Mouse (Mus musculus) fat pad, adult 2 months (tissue): ENCODE results near the gene Gpsm3.

Source experiments
- DNase-seq: peaks from one replicate; pipeline ENCODE4 v3.0.0-alpha.2; 2011; ENCODE audit warnings: low read depth, low spot score; ENCODE audit errors: extremely low read depth

The Gpsm3 gene

DNA sequence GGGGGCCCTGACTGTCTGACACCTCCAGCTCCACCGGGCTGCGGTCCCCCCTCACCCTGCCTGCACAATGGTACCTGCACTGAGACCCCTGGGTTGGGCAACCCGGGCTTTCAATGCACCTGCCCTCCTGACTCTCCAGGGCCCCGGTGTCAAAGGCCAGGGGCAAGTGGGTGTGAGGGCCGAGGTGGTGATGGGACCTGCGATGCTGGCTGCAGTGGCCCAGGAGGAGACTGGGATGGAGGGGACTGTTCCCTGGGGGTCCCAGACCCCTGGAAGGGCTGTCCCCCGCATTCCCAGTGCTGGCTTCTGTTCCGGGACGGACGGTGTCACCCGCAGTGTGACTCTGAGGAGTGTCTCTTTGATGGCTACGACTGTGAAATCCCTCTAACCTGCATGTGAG is 7.1 kb upstream of the Gpsm3 start:
- DNase-seq = no peak

DNA sequence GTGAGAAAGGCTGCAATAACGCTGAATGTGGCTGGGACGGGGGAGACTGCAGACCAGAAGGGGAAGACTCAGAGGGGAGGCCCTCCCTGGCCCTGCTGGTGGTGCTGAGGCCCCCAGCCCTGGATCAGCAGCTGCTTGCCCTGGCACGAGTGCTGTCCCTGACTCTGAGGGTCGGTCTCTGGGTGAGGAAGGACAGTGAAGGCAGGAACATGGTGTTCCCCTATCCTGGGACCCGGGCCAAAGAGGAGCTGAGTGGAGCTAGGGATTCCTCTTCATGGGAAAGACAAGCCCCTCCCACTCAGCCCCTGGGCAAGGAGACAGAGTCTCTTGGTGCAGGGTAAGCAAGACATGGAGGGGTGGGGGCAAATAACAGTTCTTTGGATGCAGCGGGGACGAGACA is 6.2 kb upstream of the Gpsm3 start:
- no peak for DNase-seq

- DNase-seq = no peak
Measured at GRCm38 (mm10) chr17:34583819-34584218, 5.8 kb upstream of the Gpsm3 start.

- DNase-seq = no peak
Measured at GRCm38 (mm10) chr17:34585121-34585520, 4.5 kb upstream of the Gpsm3 start.

- DNase-seq = no peak
Measured at GRCm38 (mm10) chr17:34585877-34586771, 3.5 kb upstream of the Gpsm3 start.

DNA sequence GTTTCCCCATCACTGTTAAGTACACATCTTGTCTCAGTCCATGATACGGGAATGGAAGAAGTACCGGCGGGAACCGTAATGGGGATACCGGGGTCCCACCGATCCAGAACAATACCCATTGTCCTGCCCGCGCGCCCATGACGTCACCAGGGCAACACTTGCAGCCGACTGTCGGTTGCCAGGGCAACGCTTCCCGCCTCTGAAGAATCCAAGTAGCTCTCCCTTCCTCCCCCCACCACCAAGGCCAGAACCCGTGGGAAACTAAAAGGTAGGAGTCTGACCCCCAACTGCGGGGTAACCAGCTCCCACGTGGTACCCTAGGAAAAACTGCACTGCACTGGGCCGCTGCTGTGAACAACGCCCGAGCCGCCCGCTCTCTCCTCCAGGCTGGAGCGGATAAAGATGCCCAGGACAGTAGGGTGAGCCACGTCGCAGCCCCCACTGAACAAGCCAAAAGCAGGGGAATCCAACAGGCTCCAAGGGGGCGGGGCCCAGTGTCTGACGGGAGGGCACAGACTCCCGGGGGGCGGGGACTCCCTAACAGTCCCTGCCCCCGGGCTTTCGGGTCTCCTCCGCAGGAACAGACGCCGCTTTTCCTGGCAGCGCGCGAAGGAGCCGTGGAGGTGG is 2.7 kb upstream of the Gpsm3 start:
- no peak for DNase-seq

- DNase-seq = no peak
Measured at GRCm38 (mm10) chr17:34587423-34587811, 2.2 kb upstream of the Gpsm3 start.

- DNase-seq = no peak
Measured at GRCm38 (mm10) chr17:34587814-34588213, 1.8 kb upstream of the Gpsm3 start.

GRCm38 (mm10) chr17:34588767-34589166 is 839 bp upstream of the Gpsm3 start:
- DNase-seq = no peak

DNA sequence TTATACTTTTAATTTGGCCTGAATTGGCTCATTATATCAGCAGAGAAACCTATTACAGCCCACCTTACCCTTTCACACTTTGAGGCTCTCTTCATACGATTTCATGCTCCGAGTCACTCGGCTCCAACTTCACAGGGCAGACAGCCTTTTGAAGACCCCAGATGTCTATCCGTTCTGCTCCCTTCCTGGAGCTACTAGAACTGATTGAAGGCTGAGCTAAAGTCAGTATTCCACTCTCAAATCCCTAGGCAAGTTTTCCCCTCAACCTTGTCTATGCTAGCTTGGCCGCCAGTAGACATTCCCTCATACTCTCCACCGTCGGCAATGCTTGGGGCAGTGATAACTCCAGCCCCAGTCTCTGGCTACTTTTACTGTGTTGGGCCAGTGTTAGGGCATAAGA is 400 bp upstream of the Gpsm3 start:
- no peak for DNase-seq

GRCm38 (mm10) chr17:34590154-34590987 is 765 bp downstream of the Gpsm3 start:
- DNase-seq = no peak

GRCm38 (mm10) chr17:34591029-34591993 is 1.7 kb downstream of the Gpsm3 start, which contains the start of gene Pbx2:
Gene Pbx2 (plus strand): TSS chr17:34591266.
- DNase-seq = no peak

DNA sequence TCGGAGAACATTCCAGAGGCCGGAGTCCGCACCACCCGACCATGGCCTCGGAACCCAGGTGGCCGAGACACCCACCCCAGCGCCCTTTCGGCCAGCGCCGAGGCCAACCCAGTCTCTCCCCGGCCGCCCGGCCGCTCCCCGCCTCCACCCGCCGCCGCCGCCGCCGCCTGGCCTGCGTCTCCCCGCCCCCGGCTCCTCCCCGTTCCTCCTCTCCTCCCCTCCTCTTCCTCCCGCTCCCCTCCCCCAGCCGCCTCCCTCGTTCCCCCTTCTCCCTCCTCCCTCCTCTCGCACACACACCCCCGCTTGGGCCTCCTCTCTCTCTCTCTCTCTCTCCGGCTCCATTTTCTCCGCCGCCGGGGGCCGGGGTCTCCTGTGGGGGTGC is 2.4 kb downstream of the Gpsm3 start:
- DNase-seq = no peak

- no peak for DNase-seq
Measured at GRCm38 (mm10) chr17:34592581-34593549, 3.3 kb downstream of the Gpsm3 start.

DNA sequence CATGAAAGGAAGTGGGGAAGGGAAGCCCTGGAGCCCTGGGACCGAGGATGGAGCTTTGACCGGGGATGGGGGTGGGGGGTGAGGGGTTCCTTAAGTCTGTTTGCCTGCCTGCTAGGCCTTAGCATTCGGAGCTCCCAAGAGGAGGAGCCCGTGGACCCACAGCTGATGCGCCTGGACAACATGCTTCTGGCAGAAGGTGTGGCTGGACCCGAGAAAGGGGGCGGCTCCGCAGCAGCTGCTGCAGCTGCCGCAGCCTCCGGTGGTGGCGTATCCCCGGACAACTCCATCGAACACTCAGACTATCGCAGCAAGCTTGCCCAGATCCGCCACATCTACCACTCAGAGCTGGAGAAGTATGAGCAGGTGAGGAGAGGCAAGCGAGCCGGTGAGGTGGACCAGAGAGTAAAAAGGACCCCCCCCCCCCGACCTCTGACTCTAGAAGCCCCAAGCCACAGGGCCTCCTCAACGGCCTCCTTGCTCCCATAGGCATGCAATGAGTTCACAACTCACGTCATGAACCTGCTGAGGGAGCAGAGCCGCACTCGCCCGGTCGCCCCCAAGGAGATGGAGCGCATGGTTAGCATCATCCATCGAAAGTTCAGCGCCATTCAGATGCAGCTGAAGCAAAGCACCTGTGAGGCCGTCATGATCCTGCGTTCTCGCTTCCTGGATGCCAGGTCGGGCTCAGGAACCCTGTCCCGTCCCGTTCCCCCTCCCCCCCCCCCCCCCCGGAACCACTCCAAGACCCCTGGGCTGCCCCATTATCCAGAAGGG is 4.3 kb downstream of the Gpsm3 start:
- DNase-seq = no peak

DNA sequence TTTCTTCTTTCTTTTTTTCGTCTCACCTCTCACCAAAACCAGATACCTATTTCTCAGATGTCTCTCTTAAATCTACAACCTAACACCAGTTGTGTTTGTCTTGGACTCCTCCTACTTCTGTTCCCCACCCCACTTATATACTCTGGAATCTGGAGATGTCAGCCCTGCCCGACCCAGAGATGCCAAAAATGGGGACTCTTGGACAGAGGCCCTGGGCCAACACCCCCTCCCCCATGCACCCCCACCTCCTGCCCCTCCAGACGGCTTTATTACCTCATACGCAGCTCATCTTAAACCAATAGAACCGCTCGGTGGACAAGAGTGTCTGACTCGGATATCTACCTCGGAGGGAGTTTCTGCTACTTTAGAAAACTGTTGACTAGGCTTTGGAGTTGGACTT is 6.5 kb downstream of the Gpsm3 start:
- DNase-seq = no peak

DNA sequence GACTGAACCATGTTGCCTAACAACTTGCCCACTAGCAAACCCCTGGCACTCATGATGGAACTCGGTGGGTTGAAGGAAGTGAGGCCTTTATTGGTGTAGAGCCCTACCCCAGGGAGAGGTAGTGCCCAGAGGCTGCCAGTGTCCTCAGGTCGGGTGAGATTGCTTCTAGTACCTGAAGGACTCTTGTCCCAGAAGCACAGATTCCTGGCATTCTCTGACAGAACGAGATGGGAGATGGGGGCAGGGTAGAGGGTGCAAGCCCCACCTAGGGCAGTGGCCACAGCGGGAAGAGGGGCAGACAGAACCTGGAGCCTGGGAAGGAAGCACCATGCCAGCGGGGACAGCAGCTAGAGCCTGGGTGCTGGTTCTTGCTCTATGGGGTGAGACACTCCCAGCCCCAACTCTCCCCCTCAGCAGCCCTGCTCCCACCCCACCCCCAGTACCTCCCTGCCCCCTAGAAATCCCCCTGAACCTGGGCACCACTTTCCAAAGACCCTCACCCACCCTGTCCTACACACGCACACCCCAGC is 8.0 kb downstream of the Gpsm3 start, which contains the start of gene Ager:
Ager (plus strand) TSS at position 297 of the 530 bp plus-strand sequence.
- no peak for DNase-seq

GRCm38 (mm10) chr17:34599891-34600290 is 10.3 kb downstream of the Gpsm3 start:
- DNase-seq = no peak
